Mouse (Mus musculus) embryonic facial prominence, embryonic 12.5 days (tissue): ENCODE results near the gene Slf2. TPM values are rescaled to one million over a fixed set of nuclear protein-coding genes. Genes with fewer than 3 reads are reported as not detected.

Source experiments
- ATAC-seq: fragments of 200-750 bp; cut with Nextera tagmentation; 2 replicates; pipeline ENCODE4 v1.8.0; 2017; ENCODE audit not compliant: insufficient number of reproducible peaks, insufficient read depth, low FRiP score, low TSS enrichment
- H3K27ac ChIP-seq: fragments of 300-500 bp; sonication (generic); 2 replicates; pipeline ENCODE4 v1.5.1; 2016; ENCODE audit warnings: mild to moderate bottlenecking
- H3K27me3 ChIP-seq: fragments of 300-500 bp; sonication (generic); 2 replicates; pipeline ENCODE4 v1.6.1; 2016; ENCODE audit warnings: mild to moderate bottlenecking, moderate library complexity
- H3K36me3 ChIP-seq: fragments of 300-500 bp; sonication (generic); 2 replicates; pipeline ENCODE4 v1.6.1; 2016; ENCODE audit warnings: mild to moderate bottlenecking
- H3K4me1 ChIP-seq: fragments of 300-500 bp; sonication (generic); 2 replicates; pipeline ENCODE4 v1.6.1; 2016
- H3K4me2 ChIP-seq: fragments of 300-500 bp; sonication (generic); replicated peaks from 2 replicates; pipeline ENCODE4 v1.6.1; 2016; ENCODE audit warnings: mild to moderate bottlenecking, moderate library complexity
- H3K4me3 ChIP-seq: fragments of 300-500 bp; sonication (generic); 2 replicates; pipeline ENCODE4 v1.5.1; 2016; ENCODE audit warnings: mild to moderate bottlenecking
- H3K9ac ChIP-seq: fragments of 300-500 bp; sonication (generic); 2 replicates; pipeline ENCODE4 v1.6.1; 2016; ENCODE audit warnings: mild to moderate bottlenecking, moderate library complexity
- H3K9me3 ChIP-seq: fragments of 300-500 bp; sonication (generic); 2 replicates; pipeline ENCODE4 v1.6.1; 2016; ENCODE audit warnings: mild to moderate bottlenecking, moderate library complexity
- WGBS: fragments of 180-500 bp; shearing (Covaris S2); methylation state at CpG from one replicate; pipeline ENCODE4 v1.1.7; 2016; 5-methylcytosine and 5-hydroxymethylcytosine counted together
- polyA plus RNA-seq: library from polyadenylated mRNA; unstranded; fragments of >200 nt; fragmentation: Nextera tagmentation; extraction: Ambion mirVana; gene quantifications from 2 replicates; pipeline ENCODE4 v1.2.1, GENCODE M21; 2016

The Slf2 gene
- polyA plus RNA-seq, 1 experiment from 2014 or later: 51.6 TPM

- H3K4me2 ChIP-seq: peak overlapping the region; percentile 96
- H3K36me3 ChIP-seq: peaks cover 23% of the 10 kb centered on the region
- under 1% methylated on average over 24 of the region's 25 CpGs for WGBS
- no peak for ATAC-seq
- H3K27ac ChIP-seq: peak overlapping the region; percentile 99
- no peaks in the 10 kb centered on the region for H3K9me3 ChIP-seq
- peaks cover 51% of the 10 kb centered on the region for H3K4me1 ChIP-seq
- H3K4me3 ChIP-seq: peak overlapping the region; percentile 74
- H3K27me3 ChIP-seq: no peaks in the 10 kb centered on the region
- H3K9ac ChIP-seq: peak overlapping the region; percentile 65
Measured at GRCm38 (mm10) chr19:45014981-45015402, 84.0 kb downstream of the Slf2 start.

DNA sequence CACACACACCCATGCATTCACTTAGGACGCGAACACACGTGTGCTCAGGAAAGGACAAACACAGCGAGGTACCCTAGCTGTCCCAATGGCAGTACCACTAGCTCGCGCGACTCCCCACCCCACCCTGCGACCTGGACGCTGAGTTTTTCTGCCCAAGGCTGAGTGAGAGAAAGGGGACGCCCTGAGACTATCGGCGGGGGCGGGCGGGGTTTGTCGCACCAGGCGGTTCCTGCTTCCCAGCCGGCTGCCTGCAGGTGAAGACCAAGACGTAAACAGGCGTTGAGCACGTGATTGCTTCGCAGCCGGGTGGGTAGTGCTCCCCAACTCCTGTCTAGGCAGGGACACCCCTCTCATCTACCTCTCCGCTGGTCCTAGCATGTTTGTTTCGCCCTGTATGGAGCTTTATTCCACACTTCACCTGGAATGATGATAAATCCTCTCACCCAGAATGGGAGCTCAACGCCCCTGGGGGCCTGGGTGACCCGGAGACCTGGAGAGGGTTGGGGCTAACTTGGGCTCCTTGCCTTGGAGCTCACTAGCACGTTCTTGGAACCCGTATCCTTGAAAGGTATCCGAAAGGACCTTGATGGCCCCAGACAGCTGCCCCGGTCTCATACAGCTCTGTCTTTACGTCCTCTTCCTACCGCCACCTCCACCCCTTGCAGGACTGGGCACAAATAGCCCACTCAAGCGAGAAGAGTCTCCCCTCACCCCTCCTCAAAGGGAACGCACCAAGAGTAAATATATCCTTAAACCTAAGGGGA is 84.7 kb downstream of the Slf2 start:
- Histone ChIP-seq H3K4me2 (peak overlapping the region; percentile 96), H3K9ac (peak overlapping the region; percentile 65), H3K4me1 (peaks cover 58% of the 10 kb centered on the region), H3K27me3 (no peaks in the 10 kb centered on the region), H3K9me3 (no peaks in the 10 kb centered on the region), H3K27ac (peak overlapping the region; percentile 99), H3K36me3 (peaks cover 16% of the 10 kb centered on the region), H3K4me3 (peak overlapping the region; percentile 74)
- WGBS: 0% methylated on average over 34 of the region's 34 CpGs
- no peak for ATAC-seq

DNA sequence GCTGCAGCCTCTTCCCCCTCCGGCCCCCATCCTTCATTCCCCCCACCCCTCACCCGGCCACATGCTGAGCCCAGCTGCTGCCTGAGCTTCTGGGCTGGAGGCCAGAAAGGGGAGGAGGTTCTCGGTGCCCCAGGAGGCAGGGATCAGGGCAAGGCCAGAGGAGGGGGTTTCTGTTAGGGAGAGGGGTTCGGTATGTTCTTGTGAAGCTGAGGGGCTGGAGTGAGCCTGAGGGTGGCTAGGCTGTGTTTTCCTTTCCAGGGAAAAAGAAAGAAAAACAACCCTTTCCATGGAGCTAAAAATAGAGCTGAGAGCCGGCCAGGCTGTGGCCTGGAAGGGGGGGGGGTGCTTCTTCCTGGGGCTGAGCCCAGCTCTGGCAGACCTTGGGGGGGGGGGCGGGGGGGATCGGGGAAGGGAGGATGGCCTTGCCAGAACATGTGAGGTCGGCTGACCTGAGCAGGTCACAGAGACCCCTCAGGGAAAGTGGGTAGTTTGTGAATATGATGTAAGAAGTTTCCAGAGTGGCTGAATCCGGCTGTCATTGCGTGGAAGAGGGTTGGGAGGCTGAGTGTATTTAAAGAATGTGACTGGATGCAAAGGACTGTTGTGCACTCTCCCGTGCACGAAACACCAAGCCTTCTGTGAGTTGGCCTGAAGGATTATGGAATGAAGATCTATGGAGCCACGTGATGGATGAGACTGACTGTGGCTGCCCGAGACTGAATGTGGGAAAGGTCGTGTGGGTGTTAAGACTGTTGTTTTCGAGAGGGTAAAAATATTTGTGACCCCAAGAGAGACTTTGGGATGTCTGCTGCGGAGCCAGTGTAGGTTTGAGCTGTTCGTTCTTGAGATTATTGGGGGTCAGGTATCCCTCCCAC is 85.6 kb downstream of the Slf2 start:
- peaks cover 67% of the 10 kb centered on the region for H3K4me1 ChIP-seq
- peak; percentile 24 for ATAC-seq
- no peaks in the 10 kb centered on the region for H3K27me3 ChIP-seq
- H3K9me3 ChIP-seq: no peaks in the 10 kb centered on the region
- WGBS: under 1% methylated on average over 16 of the region's 18 CpGs
- peak overlapping the region; percentile 99 for H3K27ac ChIP-seq
- H3K4me3 ChIP-seq: peak overlapping the region; percentile 74
- H3K9ac ChIP-seq: peak overlapping the region; percentile 90
- H3K4me2 ChIP-seq: peak overlapping the region; percentile 96
- H3K36me3 ChIP-seq: peaks cover 13% of the 10 kb centered on the region

- Histone ChIP-seq H3K36me3 (peaks cover 12% of the 10 kb centered on the region), H3K4me2 (peak overlapping the region; percentile 96), H3K9me3 (no peaks in the 10 kb centered on the region), H3K4me3 (peak overlapping the region; percentile 74), H3K27ac (peak overlapping the region; percentile 99), H3K9ac (peak overlapping the region; percentile 90), H3K27me3 (no peaks in the 10 kb centered on the region), H3K4me1 (peaks cover 67% of the 10 kb centered on the region)
- WGBS: 0% methylated on average over 14 of the region's 27 CpGs
- peak; percentile 3; the same call in 1 of the 2 replicates for ATAC-seq
Measured at GRCm38 (mm10) chr19:45017216-45017771, 86.3 kb downstream of the Slf2 start.

GRCm38 (mm10) chr19:45017909-45018308 is 87.0 kb downstream of the Slf2 start:
- Histone ChIP-seq H3K36me3 (peaks cover 16% of the 10 kb centered on the region), H3K27me3 (no peaks in the 10 kb centered on the region), H3K4me3 (peak overlapping the region; percentile 74), H3K27ac (peak overlapping the region; percentile 99), H3K9me3 (no peaks in the 10 kb centered on the region), H3K9ac (peak overlapping the region; percentile 90), H3K4me1 (peaks cover 62% of the 10 kb centered on the region), H3K4me2 (peak overlapping the region; percentile 96)
- ATAC-seq: peak; percentile 41
- under 1% methylated on average over 48 of the region's 48 CpGs for WGBS

DNA sequence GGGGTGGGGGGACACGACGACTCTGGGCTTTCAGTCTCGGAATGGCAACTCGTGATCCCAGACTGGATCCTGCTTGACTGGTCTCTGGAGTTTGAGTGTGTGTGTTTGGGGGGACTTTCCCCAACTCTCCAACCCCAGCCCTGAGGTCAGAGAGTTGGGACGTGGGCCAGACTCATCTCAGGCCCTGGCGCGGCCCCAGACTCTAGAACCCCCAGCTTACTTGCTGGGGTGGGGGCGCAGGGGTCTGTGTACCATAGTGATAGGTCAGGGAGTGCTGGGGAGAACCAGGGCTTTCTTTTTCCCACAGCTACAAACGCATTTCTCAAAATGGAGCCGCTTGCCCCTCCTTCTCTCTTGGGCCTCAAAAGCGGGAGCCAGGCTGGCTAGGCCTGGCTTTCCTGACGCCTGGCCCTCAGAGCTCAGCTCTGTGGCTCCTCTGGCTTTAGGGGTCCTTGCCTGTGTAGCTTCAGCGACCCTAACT is 87.4 kb downstream of the Slf2 start:
- H3K36me3 ChIP-seq: peaks cover 18% of the 10 kb centered on the region
- H3K27ac ChIP-seq: peak overlapping the region; percentile 99
- WGBS: 0% methylated on average over 13 of the region's 13 CpGs
- H3K27me3 ChIP-seq: no peaks in the 10 kb centered on the region
- H3K9ac ChIP-seq: peak overlapping the region; percentile 90
- peak overlapping the region; percentile 96 for H3K4me2 ChIP-seq
- no peaks in the 10 kb centered on the region for H3K9me3 ChIP-seq
- no peak for ATAC-seq
- peaks cover 57% of the 10 kb centered on the region for H3K4me1 ChIP-seq
- H3K4me3 ChIP-seq: peak overlapping the region; percentile 74

GRCm38 (mm10) chr19:45020348-45020747 is 89.4 kb downstream of the Slf2 start:
- Histone ChIP-seq H3K9me3 (no peaks in the 10 kb centered on the region), H3K4me3 (0 out of 2 replicates have a peak overlapping the region, but pooled peaks have one; percentile 1), H3K9ac (0 out of 2 replicates have a peak overlapping the region, but pooled peaks have one; percentile 44), H3K27ac (no peak overlapping the region), H3K27me3 (no peaks in the 10 kb centered on the region), H3K4me2 (peak overlapping the region; percentile 27), H3K36me3 (peaks cover 36% of the 10 kb centered on the region), H3K4me1 (peaks cover 40% of the 10 kb centered on the region)
- WGBS: 60% methylated on average over 6 of the region's 6 CpGs
- no peak for ATAC-seq

DNA sequence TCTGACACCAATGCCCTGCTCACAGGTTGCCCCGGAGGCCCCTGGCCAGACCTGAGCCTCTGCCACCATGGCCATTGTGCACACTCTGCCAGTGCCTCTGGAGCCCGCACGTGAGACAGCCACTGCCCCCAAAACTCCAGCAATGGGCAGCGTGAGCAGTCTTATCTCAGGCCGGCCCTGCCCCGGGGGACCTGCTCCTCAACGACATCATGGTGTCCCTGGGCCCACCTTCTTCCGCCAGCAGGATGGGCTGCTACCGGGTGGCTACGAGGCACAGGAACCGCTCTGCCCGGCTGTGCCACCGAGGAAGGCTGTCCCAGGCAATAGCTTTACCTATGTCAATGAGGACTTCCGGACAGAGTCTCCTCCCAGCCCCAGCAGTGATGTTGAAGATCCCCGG is 90.4 kb downstream of the Slf2 start:
- no peak for ATAC-seq
- Histone ChIP-seq H3K4me3 (peak overlapping the region; percentile 4; the same call in 1 of the 2 replicates), H3K9me3 (no peaks in the 10 kb centered on the region), H3K36me3 (peaks cover 46% of the 10 kb centered on the region), H3K27me3 (no peaks in the 10 kb centered on the region), H3K27ac (no peak overlapping the region), H3K4me2 (peak overlapping the region; percentile 19; the same call in 1 of the 2 replicates), H3K9ac (peak overlapping the region; percentile 44; the same call in 1 of the 2 replicates), H3K4me1 (peaks cover 37% of the 10 kb centered on the region)
- 91% methylated on average over 15 of the region's 15 CpGs for WGBS

DNA sequence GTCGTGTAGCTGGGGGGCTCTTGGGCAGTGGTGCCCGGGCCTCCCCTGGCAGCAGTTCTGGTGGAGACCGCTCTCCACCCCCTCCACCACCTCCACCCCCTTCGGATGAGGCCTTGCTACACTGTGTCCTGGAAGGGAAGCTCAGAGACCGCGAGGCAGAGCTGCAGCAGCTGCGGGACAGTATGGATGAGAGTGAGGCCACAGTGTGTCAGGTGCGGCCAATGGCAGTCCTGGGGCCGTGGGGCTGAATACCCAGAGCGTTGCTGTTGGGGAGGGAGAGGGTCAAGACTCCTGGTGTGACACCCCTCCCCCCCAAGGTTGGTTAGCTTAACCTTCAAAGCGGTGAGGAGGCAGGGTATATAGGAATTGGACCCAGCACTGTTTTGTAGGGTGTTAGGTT is 93.0 kb downstream of the Slf2 start:
- WGBS: 86% methylated on average over 11 of the region's 11 CpGs
- Histone ChIP-seq H3K27me3 (no peaks in the 10 kb centered on the region), H3K36me3 (peaks cover 71% of the 10 kb centered on the region), H3K9me3 (no peaks in the 10 kb centered on the region), H3K9ac (no peak overlapping the region), H3K4me1 (peaks cover 28% of the 10 kb centered on the region), H3K4me2 (no peak overlapping the region), H3K27ac (no peak overlapping the region), H3K4me3 (no peak overlapping the region)
- no peak for ATAC-seq

GRCm38 (mm10) chr19:45024775-45025174 is 93.8 kb downstream of the Slf2 start:
- Histone ChIP-seq H3K4me2 (no peak overlapping the region), H3K27me3 (no peaks in the 10 kb centered on the region), H3K9me3 (no peaks in the 10 kb centered on the region), H3K36me3 (peaks cover 76% of the 10 kb centered on the region), H3K27ac (no peak overlapping the region), H3K4me1 (peaks cover 20% of the 10 kb centered on the region), H3K9ac (no peak overlapping the region), H3K4me3 (no peak overlapping the region)
- no peak for ATAC-seq
- 91% methylated on average over 20 of the region's 20 CpGs for WGBS

GRCm38 (mm10) chr19:45025937-45026568 is 95.1 kb downstream of the Slf2 start:
- H3K9ac ChIP-seq: no peak overlapping the region
- H3K4me3 ChIP-seq: no peak overlapping the region
- no peak for ATAC-seq
- no peaks in the 10 kb centered on the region for H3K9me3 ChIP-seq
- H3K36me3 ChIP-seq: peaks cover 76% of the 10 kb centered on the region
- peaks cover 11% of the 10 kb centered on the region for H3K4me1 ChIP-seq
- 80% methylated on average over 37 of the region's 37 CpGs for WGBS
- no peak overlapping the region for H3K27ac ChIP-seq
- no peaks in the 10 kb centered on the region for H3K27me3 ChIP-seq
- H3K4me2 ChIP-seq: no peak overlapping the region
